In genomic region chr7:30090970-30091585, GRCm38 (mm10) we compare ENCODE assay signal across 8 mouse cellular contexts. TPM values are rescaled to one million over a fixed set of nuclear protein-coding genes. Genes with fewer than 3 reads are reported as not detected.
DNase-seq lines count a peak whose midpoint lies in the region; ATAC-seq and TF ChIP-seq lines count a peak whose summit lies in the region.

No protein-coding gene starts in this region.

- no peak for TF ChIP-seq CTCF in olfactory bulb, adult 2 months (IDR thresholded peaks at IDR 0.05; ENCODE audit: insufficient read depth, low read depth, low read length)

- peaks cover 18% of the 10 kb centered on the region for H3K4me1 ChIP-seq in heart, embryonic 12.5 days (replicated peaks)
- H3K4me1 ChIP-seq in forebrain, embryonic 11.5 days (replicated peaks; ENCODE audit: control insufficient read depth, insufficient read depth, low read length), result peaks cover 14% of the 10 kb centered on the region
- H3K4me1 ChIP-seq in limb, embryonic 15.5 days, result peaks cover 25% of the 10 kb centered on the region
- H3K4me1 ChIP-seq in olfactory bulb, adult 2 months (ENCODE audit: control insufficient read depth, insufficient read depth, low read length), result peaks cover 9% of the 10 kb centered on the region

- peak; percentile 0; the same call in 1 of the 2 replicates for ATAC-seq in heart, embryonic 12.5 days (ENCODE audit: insufficient number of reproducible peaks, low FRiP score)
- ATAC-seq in forebrain, embryonic 11.5 days (replicated peaks; ENCODE audit: low FRiP score), result peak; percentile 5; the same call in 1 of the 2 replicates
- no peak for ATAC-seq in limb, embryonic 15.5 days (ENCODE audit: insufficient number of reproducible peaks, low FRiP score, low TSS enrichment, low read depth)

- peak overlapping the region; percentile 43; the same call in 1 of the 2 replicates for H3K9ac ChIP-seq in heart, embryonic 12.5 days
- H3K9ac ChIP-seq in forebrain, embryonic 11.5 days (ENCODE audit: low read length), result peak overlapping the region; percentile 80; the same call in 1 of the 2 replicates
- no peak overlapping the region for H3K9ac ChIP-seq in limb, embryonic 15.5 days

- H3K27ac ChIP-seq in heart, embryonic 12.5 days (ENCODE audit: poor library complexity, severe bottlenecking), result peak overlapping the region; percentile 61
- H3K27ac ChIP-seq in forebrain, embryonic 11.5 days (ENCODE audit: low read depth, low read length), result peak overlapping the region; percentile 37; the same call in 1 of the 2 replicates
- H3K27ac ChIP-seq in limb, embryonic 15.5 days, result peak overlapping the region; percentile 87
- 0 out of 2 replicates have a peak overlapping the region, but pooled peaks have one; percentile 43 for H3K27ac ChIP-seq in olfactory bulb, adult 2 months (ENCODE audit: insufficient read depth, low read depth, low read length)

- no peak for TF ChIP-seq POLR2A in olfactory bulb, adult 2 months (IDR thresholded peaks at IDR 0.05; ENCODE audit: insufficient read depth, low read depth, low read length)

- peak overlapping the region; percentile 71 for H3K4me3 ChIP-seq in heart, embryonic 12.5 days
- peak overlapping the region; percentile 66 for H3K4me3 ChIP-seq in forebrain, embryonic 11.5 days (ENCODE audit: low read depth, low read length)
- peak overlapping the region; percentile 62 for H3K4me3 ChIP-seq in limb, embryonic 15.5 days
- peak overlapping the region; percentile 30 for H3K4me3 ChIP-seq in olfactory bulb, adult 2 months (ENCODE audit: insufficient read depth, low read depth, low read length)

- peaks cover 10% of the 10 kb centered on the region for H3K36me3 ChIP-seq in heart, embryonic 12.5 days
- peaks cover 3% of the 10 kb centered on the region; the same call in 1 of the 2 replicates for H3K36me3 ChIP-seq in forebrain, embryonic 11.5 days (ENCODE audit: control insufficient read depth, insufficient read depth, low read length)
- H3K36me3 ChIP-seq in limb, embryonic 15.5 days, result peaks cover 11% of the 10 kb centered on the region

- DNase-seq in heart, postnatal 4 days, result no peak
- peak; percentile 31 for DNase-seq in MEL-GATA-1-ER (ENCODE audit: extremely low read depth, low read depth)
- DNase-seq in forebrain, embryonic 11.5 days (ENCODE audit: low spot score), result no peak
- no peak for DNase-seq in right cerebral cortex, adult 18-20 months
- DNase-seq in testis, postnatal 10 days (ENCODE audit: low spot score), result no peak

- WGBS in heart, embryonic 12.5 days, result 6% methylated on average over 9 of the region's 9 CpGs
- 8% methylated on average over 9 of the region's 9 CpGs for WGBS in forebrain, embryonic 11.5 days
- 5% methylated on average over 9 of the region's 9 CpGs for WGBS in limb, embryonic 15.5 days
- 4% methylated on average over 9 of the region's 9 CpGs for WGBS in olfactory bulb, adult 2 months

- peak overlapping the region; percentile 75 for H3K4me2 ChIP-seq in heart, embryonic 12.5 days
- peak overlapping the region; percentile 74 for H3K4me2 ChIP-seq in forebrain, embryonic 11.5 days (ENCODE audit: low read depth, low read length, severe bottlenecking)
- peak overlapping the region; percentile 73 for H3K4me2 ChIP-seq in limb, embryonic 15.5 days

- no peaks in the 10 kb centered on the region for H3K9me3 ChIP-seq in heart, embryonic 12.5 days (replicated peaks)
- no peaks in the 10 kb centered on the region for H3K9me3 ChIP-seq in forebrain, embryonic 11.5 days (ENCODE audit: control insufficient read depth, low read length)
- H3K9me3 ChIP-seq in limb, embryonic 15.5 days, result no peaks in the 10 kb centered on the region

- no peaks in the 10 kb centered on the region for H3K27me3 ChIP-seq in heart, embryonic 12.5 days (replicated peaks)
- no peaks in the 10 kb centered on the region for H3K27me3 ChIP-seq in forebrain, embryonic 11.5 days (ENCODE audit: control insufficient read depth, insufficient read depth, low read length)
- H3K27me3 ChIP-seq in limb, embryonic 15.5 days, result no peaks in the 10 kb centered on the region

RNA-seq across cellular contexts. Expression of gene Zfp566, which starts 0.8 kb away (rescaled TPM):
- 5.8 and 6.1 TPM in 2 replicates for polyA plus RNA-seq in heart, embryonic 12.5 days (2016; fragmentation: Nextera tagmentation; extraction: Ambion mirVana)
- total RNA-seq in heart, postnatal 4 days (2021), result 1 to 10 TPM; 2.8 to 3.5 TPM
- polyA plus RNA-seq in forebrain, embryonic 11.5 days (2014; fragmentation: Nextera tagmentation; extraction: Ambion mirVana), result 12.8 and 13.8 TPM in 2 replicates
- 9.5 and 12.7 TPM in 2 replicates for polyA plus RNA-seq in limb, embryonic 15.5 days (2015; fragmentation: Nextera tagmentation; extraction: Ambion mirVana)
- not detected in 2 replicates for polyA plus RNA-seq in olfactory bulb, adult 2 months (2012; ENCODE audit: insufficient read depth, insufficient read length, low replicate concordance, missing spikeins)

RNA-seq across cellular contexts. Expression of gene Gm26920, which starts 0.9 kb away (rescaled TPM):
- 1.5 and 1.7 TPM in 2 replicates for polyA plus RNA-seq in heart, embryonic 12.5 days (2016; fragmentation: Nextera tagmentation; extraction: Ambion mirVana)
- total RNA-seq in heart, postnatal 4 days (2021), result under 1 TPM in 1 of 2 experiments, not detected in 1; 0.74 TPM
- polyA plus RNA-seq in forebrain, embryonic 11.5 days (2014; fragmentation: Nextera tagmentation; extraction: Ambion mirVana), result 1.9 and 2.9 TPM in 2 replicates
- polyA plus RNA-seq in limb, embryonic 15.5 days (2015; fragmentation: Nextera tagmentation; extraction: Ambion mirVana), result 1.1 and 2.3 TPM in 2 replicates
- not detected in 2 replicates for polyA plus RNA-seq in olfactory bulb, adult 2 months (2012; ENCODE audit: insufficient read depth, insufficient read length, low replicate concordance, missing spikeins)

RNA-seq across cellular contexts. Expression of gene Zfp260, which starts 3.5 kb away (rescaled TPM):
- polyA plus RNA-seq in heart, embryonic 12.5 days (2016; fragmentation: Nextera tagmentation; extraction: Ambion mirVana), result 90.8 and 93.5 TPM in 2 replicates
- 10 to 100 TPM; 44.2 to 46.1 TPM for total RNA-seq in heart, postnatal 4 days (2021)
- 121 and 124 TPM in 2 replicates for polyA plus RNA-seq in forebrain, embryonic 11.5 days (2014; fragmentation: Nextera tagmentation; extraction: Ambion mirVana)
- 132 and 137 TPM in 2 replicates for polyA plus RNA-seq in limb, embryonic 15.5 days (2015; fragmentation: Nextera tagmentation; extraction: Ambion mirVana)
- 238 TPM in 1 of 2 replicates, not detected in the other for polyA plus RNA-seq in olfactory bulb, adult 2 months (2012; ENCODE audit: insufficient read depth, insufficient read length, low replicate concordance, missing spikeins)

RNA-seq across cellular contexts. Expression of gene Zfp82, which starts 18.4 kb away (rescaled TPM):
- polyA plus RNA-seq in heart, embryonic 12.5 days (2016; fragmentation: Nextera tagmentation; extraction: Ambion mirVana), result 2.5 and 2.9 TPM in 2 replicates
- 1 to 10 TPM in 1 of 2 experiments, under 1 TPM in 1; 0.23 to 1.0 TPM for total RNA-seq in heart, postnatal 4 days (2021)
- 6.6 and 7.5 TPM in 2 replicates for polyA plus RNA-seq in forebrain, embryonic 11.5 days (2014; fragmentation: Nextera tagmentation; extraction: Ambion mirVana)
- 8.2 and 8.3 TPM in 2 replicates for polyA plus RNA-seq in limb, embryonic 15.5 days (2015; fragmentation: Nextera tagmentation; extraction: Ambion mirVana)
- not detected in 2 replicates for polyA plus RNA-seq in olfactory bulb, adult 2 months (2012; ENCODE audit: insufficient read depth, insufficient read length, low replicate concordance, missing spikeins)

RNA-seq across cellular contexts. Expression of gene Zfp382, which starts 30.7 kb away (rescaled TPM):
- 11.6 TPM in 2 replicates for polyA plus RNA-seq in heart, embryonic 12.5 days (2016; fragmentation: Nextera tagmentation; extraction: Ambion mirVana)
- 10 to 100 TPM; 10.5 to 11.0 TPM for total RNA-seq in heart, postnatal 4 days (2021)
- 12.6 and 15.3 TPM in 2 replicates for polyA plus RNA-seq in forebrain, embryonic 11.5 days (2014; fragmentation: Nextera tagmentation; extraction: Ambion mirVana)
- 13.2 and 13.8 TPM in 2 replicates for polyA plus RNA-seq in limb, embryonic 15.5 days (2015; fragmentation: Nextera tagmentation; extraction: Ambion mirVana)
- polyA plus RNA-seq in olfactory bulb, adult 2 months (2012; ENCODE audit: insufficient read depth, insufficient read length, low replicate concordance, missing spikeins), result not detected in 2 replicates

Comparison
In these comparisons a context has a peak if more than half of its experiments do, and no peak if none do; other contexts are left out.
1. H3K27ac ChIP-seq: peak in every context shown above with its lines; median percentile 87 in limb, embryonic 15.5 days; 61 in heart, embryonic 12.5 days; 43 in olfactory bulb, adult 2 months; 37 in forebrain, embryonic 11.5 days.